Mouse (Mus musculus) cerebellum, adult 11 months (tissue): ENCODE data around the gene Hoxc10.

ENCODE experiments used
- DNase-seq: peaks from one replicate; pipeline ENCODE4 v3.0.0; 2022

Gene Hoxc10

GRCm38 (mm10) chr15:102966776-102967311 lies at the start of gene Hoxc10:
Hoxc10 (plus strand) TSS chr15:102966796.
- no peak for DNase-seq

- DNase-seq, result no peak
Observed at GRCm38 (mm10) chr15:102917972-102918572, 48.5 kb upstream of the Hoxc10 start.

- no peak for DNase-seq
Observed at GRCm38 (mm10) chr15:102918611-102919265, 47.9 kb upstream of the Hoxc10 start.

GRCm38 (mm10) chr15:102919336-102920180 lies 47.0 kb upstream of the Hoxc10 start:
- no peak for DNase-seq

GRCm38 (mm10) chr15:102920619-102921018 lies 46.0 kb upstream of the Hoxc10 start:
- DNase-seq, result no peak

GRCm38 (mm10) chr15:102921053-102922011 lies 45.3 kb upstream of the Hoxc10 start, which contains the start of gene Hoxc13:
Hoxc13 (plus strand) TSS chr15:102921103.
- no peak for DNase-seq

- no peak for DNase-seq
Observed at GRCm38 (mm10) chr15:102922012-102922362, 44.6 kb upstream of the Hoxc10 start.

- DNase-seq, result no peak
Observed at GRCm38 (mm10) chr15:102922636-102923500, 43.7 kb upstream of the Hoxc10 start.

- DNase-seq, result no peak
Observed at GRCm38 (mm10) chr15:102927032-102927645, 39.5 kb upstream of the Hoxc10 start.

GRCm38 (mm10) chr15:102931706-102932358 lies 34.8 kb upstream of the Hoxc10 start:
- DNase-seq, result no peak

GRCm38 (mm10) chr15:102934438-102934837 lies 32.2 kb upstream of the Hoxc10 start:
- no peak for DNase-seq

- DNase-seq, result no peak
Observed at GRCm38 (mm10) chr15:102934897-102935296, 31.7 kb upstream of the Hoxc10 start.

GRCm38 (mm10) chr15:102936279-102936972 lies 30.2 kb upstream of the Hoxc10 start, which contains the start of gene Hoxc12:
Hoxc12 (plus strand) TSS chr15:102936757.
- DNase-seq, result no peak

- DNase-seq, result no peak
Observed at GRCm38 (mm10) chr15:102937036-102937666, 29.4 kb upstream of the Hoxc10 start.

- no peak for DNase-seq
Observed at GRCm38 (mm10) chr15:102939256-102940155, 27.1 kb upstream of the Hoxc10 start.

GRCm38 (mm10) chr15:102942739-102943467 lies 23.7 kb upstream of the Hoxc10 start:
- no peak for DNase-seq

- DNase-seq, result no peak
Observed at GRCm38 (mm10) chr15:102943468-102943813, 23.2 kb upstream of the Hoxc10 start.
